Mouse (Mus musculus) c-Kit-negative CD71-positive TER-119-positive erythroid progenitor cells, embryonic 14.5 days (primary cell): Measurements from ENCODE around the gene Mthfr.

Experiments used
- DNase-seq: peaks from one replicate; pipeline ENCODE4 v3.0.0-alpha.2; 2013; ENCODE audit warnings: low read depth, low spot score

The Mthfr gene

GRCm38 (mm10) chr4:148065702-148066400 lies 27.0 kb downstream of the Mthfr start:
- no peak for DNase-seq

GRCm38 (mm10) chr4:148066401-148066744 lies 27.5 kb downstream of the Mthfr start:
- no peak for DNase-seq

DNA sequence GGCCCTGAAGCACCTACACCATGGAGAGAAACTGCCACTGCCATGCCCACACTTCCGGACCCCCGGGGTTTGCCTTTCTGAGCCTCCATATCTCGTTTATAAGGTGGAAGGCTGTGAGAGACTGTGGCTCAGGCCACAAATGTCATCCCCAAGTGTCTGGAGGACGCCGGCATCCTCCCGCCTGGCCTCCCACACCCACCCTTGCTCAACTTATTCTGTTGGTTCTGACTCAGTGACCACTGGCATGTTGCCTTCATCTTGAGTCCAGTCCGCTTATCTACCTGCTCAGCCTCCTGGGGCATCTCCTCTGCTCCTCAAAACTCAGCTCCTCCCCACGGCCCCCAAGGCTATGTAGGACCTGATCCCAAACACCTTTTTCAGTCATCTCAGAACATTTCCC lies 28.5 kb downstream of the Mthfr start:
- DNase-seq: no peak

DNA sequence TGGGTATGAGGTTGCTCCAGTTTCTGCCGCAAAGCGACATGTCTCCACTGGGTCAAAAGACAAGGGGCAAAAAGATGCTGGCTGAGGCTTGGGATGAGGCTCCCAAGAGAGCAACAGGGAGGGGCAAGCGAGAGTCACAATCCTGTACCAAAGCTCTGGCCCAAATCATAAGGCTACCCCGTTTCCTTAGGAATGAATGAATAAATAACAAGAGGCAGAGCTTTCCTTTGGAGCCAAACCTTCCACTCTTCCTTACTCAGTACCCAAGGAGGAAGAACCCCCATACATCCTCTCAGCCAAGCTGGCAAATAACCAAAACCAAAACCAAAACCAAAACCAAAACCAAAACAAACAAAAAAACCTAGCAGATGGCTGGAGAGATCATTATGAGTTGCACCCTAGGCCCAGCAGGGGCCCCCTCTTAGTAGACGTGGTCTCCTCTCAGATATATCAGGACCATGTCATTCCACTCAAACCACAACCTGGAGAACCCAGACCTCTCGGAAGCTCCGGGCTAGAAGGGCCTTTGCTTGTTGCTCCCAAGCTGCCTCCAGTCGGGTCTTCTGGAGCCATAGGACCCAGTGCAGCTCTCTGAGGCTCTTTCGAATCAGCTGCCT lies 30.8 kb downstream of the Mthfr start:
- no peak for DNase-seq

DNA sequence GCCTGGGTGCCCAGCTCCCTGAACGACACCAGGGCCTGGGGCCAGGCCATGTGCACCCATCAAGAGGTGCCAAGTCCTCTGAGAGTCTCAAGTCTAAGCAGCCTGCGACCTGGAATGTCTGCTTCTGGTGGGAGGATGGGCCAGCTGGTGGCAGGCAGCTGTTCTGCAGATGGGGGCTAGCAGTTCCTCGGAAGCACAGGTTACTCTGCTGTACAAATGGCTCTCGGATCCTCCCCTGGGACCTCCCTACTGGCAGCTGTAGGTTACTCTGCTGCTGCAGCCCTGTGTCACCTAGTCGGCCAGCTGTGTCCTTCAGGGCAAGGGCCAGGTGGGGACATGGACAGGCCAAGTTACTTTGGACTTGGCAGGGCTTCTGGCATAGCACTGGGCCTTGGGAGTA lies 32.6 kb downstream of the Mthfr start:
- DNase-seq: no peak

- DNase-seq: no peak
Observed at GRCm38 (mm10) chr4:148074521-148075189, 35.8 kb downstream of the Mthfr start.

DNA sequence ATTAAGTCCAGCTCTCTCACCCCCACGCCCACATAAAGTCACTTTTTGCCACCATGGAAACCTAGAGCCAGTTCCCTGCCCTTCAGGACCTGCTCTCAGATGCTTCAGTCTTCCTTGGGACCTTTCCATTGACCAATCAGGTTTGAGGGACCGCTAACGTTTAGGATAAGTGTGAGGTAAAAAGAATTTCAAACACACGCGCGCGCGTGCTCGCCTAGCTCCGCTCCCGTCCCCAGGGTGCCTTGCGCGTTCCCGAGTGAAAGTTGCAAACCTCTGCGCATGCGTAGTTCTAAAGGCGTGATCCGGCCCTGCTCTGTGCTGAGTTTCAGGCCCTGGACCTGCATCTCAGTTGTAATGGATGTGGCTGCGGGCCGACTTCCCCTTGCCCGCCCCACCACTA lies 36.4 kb downstream of the Mthfr start:
- peak; percentile 34 for DNase-seq

- no peak for DNase-seq
Observed at GRCm38 (mm10) chr4:148075881-148076280, 37.0 kb downstream of the Mthfr start.

DNA sequence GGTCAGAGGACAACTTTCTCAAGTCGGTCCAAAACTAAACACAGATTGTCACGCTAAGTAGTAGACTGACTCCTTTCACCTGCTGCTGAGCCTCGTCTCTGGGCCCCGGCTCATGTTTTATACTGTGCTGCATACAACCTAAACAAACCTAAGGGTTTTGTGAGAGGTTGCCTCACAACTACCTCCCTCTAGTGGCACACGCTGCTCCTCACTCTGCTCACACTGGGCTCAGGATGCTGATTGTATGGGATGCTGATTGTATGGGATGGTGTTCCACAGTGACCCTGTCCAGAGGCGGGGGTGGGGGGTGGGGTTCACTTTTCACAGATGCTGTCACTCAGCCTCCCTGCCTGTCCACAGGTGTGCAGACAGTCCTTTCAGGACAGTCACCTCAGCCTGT lies 40.3 kb downstream of the Mthfr start:
- DNase-seq: no peak

DNA sequence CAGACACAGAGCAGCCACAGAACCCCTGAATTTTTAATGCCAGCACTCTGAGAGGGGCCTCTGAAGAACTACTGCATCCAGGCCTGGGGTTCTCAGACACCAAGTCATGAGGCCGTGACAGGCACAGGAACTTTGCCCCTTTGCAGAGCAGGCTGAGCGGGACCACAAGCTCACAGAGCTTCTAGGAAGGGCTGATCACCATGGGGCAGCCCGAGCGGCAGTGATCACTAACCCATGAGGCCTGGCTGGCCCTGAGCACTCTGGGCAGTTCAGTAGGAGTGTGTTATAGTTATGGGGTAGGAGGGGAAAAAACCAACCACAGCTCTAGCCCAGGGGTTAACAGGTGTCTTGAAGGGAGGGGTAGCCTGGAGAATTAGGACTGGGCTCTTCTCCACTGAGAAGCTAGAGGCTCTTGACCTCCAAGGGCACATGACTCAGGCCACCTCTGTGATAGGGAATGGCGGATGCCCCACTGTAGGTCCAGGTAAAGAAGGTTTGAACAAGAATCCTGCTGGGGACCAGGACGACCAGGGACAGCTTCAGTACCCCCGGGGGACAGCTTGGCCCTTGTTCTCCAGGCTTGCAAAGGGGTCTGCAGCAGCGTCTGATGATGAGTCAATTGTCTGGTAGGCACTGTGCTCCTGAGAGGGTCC lies 41.2 kb downstream of the Mthfr start:
- no peak for DNase-seq

DNA sequence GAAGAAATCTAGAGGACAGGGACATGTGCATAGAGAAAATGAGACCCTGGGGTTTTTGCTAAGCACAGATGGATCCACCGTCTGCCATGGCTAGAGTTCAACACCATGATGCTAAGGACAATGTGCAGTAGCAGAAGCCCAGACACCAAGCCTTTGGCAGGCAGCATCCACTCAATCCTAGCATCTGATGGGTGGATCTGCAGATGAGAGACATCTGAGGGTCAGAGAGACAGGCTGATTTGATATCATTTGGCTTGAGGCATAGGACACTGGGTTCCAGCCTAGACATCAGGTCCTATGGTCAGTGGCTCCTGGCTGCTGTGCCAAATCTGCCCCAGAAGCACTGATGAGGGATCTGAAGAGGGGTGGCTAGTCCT lies 41.7 kb downstream of the Mthfr start:
- DNase-seq: no peak

- no peak for DNase-seq
Observed at GRCm38 (mm10) chr4:148081201-148081600, 42.3 kb downstream of the Mthfr start.

- peak; percentile 52 for DNase-seq
Observed at GRCm38 (mm10) chr4:148082257-148083044, 43.6 kb downstream of the Mthfr start.

- DNase-seq: no peak
Observed at GRCm38 (mm10) chr4:148083176-148083899, 44.5 kb downstream of the Mthfr start.

GRCm38 (mm10) chr4:148084261-148084714 lies 45.4 kb downstream of the Mthfr start:
- no peak for DNase-seq

- no peak for DNase-seq
Observed at GRCm38 (mm10) chr4:148085131-148085906, 46.4 kb downstream of the Mthfr start.

GRCm38 (mm10) chr4:148085907-148086305 lies 47.0 kb downstream of the Mthfr start:
- no peak for DNase-seq

DNA sequence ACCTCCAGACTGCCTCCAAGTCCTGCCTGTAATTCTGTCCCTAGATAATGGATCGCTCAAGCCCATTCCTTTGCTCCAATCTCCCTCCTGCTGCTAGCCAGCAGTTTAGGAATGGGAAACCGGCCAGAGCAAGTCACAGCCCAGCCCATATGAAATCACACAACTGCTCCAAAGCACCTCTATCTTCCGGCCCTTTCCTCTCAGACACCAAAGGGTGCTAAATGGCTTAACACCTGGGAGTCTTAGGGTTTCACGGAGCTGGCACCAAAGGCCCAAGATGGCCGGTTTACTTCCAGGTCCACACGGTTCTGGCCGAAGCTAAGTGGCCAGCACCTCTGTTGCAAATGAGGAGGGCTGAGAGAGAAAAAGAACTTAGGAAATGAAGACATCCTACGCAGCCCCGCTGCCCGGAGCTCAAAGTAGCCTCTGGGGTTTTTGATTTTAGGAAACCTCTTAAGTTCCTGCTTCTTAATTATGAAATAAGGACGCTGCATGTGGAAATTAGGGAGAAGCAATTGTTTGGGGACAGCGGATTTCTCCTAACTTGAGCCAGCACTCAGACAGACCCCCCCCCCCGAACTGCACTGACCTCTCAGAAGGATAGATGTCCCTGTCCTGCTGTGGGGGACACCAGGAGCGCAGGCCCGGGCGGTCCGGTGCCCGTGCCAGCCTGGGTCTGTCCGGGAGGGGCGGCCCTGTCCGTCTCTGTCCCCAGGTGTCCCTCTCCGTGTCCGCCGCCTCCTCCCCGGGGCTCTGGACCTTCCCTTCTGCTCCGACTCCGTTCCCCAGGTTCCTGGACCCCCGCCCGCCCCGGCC lies 48.4 kb downstream of the Mthfr start:
- DNase-seq: no peak

- peak; percentile 65 for DNase-seq
Observed at GRCm38 (mm10) chr4:148087907-148088527, 49.1 kb downstream of the Mthfr start, which contains the start of gene Agtrap. Gene Agtrap (minus strand): TSS chr4:148088031.
